Mouse (Mus musculus): ENCODE data around the gene Olfr31.

Olfr31 gene

GRCm38 (mm10) chr14:14354511-14355359 is 32.1 kb downstream of the Olfr31 start:
- DNase-seq (ENCODE audit: low spot score): no peak

- DNase-seq (ENCODE audit: low spot score): no peak
Observed at GRCm38 (mm10) chr14:14355360-14355646, 32.7 kb downstream of the Olfr31 start.

Data from urinary bladder, postnatal 14 days (tissue).